Mouse (Mus musculus) c-Kit-negative CD71-positive TER-119-positive erythroid progenitor cells, embryonic 14.5 days (primary cell): ENCODE data around the gene Zfp9.

Experiments
- DNase-seq: peaks from one replicate; pipeline ENCODE4 v3.0.0-alpha.2; 2013; ENCODE audit warnings: low read depth, low spot score

The Zfp9 gene

DNA sequence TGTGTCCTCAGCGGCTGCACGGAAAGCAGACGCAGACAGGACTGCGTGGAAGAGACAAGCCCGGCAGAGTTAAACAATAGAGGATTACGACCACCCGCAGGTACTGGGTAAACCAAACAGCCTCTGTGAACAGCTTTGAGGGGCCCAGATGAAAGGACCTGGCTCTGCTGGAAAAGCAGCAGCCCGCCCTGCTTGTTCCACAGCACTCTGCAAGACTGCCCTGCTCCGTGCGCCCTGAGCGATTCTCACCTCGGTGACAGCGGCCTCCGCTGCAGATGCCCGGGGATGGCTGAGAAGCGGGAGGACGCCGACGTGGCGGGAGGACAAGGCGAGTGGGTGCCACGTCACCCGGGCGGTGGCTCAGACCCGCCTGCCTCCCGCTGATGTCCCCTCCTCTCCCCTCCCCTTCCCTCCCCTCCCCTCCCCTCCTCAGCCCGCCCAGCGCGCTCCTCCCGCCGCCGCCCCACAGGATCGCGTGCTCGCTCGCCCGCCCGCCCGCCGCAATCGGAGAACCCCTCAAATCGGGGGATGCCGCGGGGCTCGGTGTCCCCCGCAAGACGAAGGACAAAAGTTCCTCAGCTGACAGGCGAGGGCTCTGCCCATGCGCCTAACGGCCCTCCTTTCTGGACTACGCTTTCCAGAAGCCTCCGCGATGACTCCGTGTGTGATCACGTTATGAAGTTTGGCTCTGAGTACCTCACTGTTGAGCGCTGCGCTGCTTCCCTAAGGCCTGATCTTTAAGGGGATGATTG, at the start of gene Zfp9:
Gene Zfp9, minus strand, starts transcription at position 364 of the 752 bp plus-strand sequence.
- DNase-seq, result no peak

- DNase-seq, result no peak
Measured at GRCm38 (mm10) chr6:118520668-118521067, 41.5 kb upstream of the Zfp9 start.

GRCm38 (mm10) chr6:118513335-118514012, 34.4 kb upstream of the Zfp9 start:
- no peak for DNase-seq

- DNase-seq, result no peak
Measured at GRCm38 (mm10) chr6:118499010-118499409, 19.9 kb upstream of the Zfp9 start.

- no peak for DNase-seq
Measured at GRCm38 (mm10) chr6:118482125-118482524, 3.0 kb upstream of the Zfp9 start.

DNA sequence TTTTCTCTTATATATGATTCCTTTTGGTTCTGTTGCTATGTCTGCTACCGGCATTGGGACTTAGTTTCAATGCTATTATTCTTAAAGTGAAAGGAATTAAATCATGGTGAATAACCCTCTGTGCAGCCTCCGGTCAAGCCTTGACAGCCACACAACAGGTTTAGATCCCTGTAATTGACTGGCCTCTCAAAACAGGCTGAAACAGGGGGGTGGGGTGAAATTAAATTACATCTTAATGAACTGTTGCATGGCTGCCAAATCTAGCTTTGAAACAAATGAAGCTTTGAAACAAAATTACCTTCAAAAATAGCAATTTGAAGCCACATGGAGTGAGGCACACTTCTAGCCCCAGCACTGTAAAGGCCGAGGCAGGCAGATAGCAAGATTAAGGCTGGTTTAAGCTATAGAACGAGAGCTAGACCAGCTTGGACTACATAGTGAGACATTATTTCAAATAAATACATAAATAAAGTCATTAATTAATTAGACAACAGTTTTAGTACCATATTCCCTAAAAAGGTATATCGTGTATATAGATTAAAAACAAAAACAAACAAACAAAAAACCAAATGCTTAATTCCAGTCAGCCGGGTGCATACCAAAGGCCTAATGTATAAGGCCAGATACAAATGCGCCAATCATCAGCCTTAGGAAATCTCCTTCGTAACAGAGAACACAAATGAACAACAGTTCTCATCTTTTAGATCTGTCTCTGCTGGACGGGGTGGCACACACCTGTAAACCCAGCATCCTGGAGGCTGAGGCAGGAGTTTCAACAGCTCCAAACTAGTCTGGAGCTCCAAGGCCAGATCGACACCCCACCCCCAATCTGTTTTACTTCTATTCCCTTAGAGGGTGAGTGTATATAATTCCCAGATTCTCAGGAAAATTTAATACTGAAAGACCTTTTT, 990 bp downstream of the Zfp9 start:
- no peak for DNase-seq

DNA sequence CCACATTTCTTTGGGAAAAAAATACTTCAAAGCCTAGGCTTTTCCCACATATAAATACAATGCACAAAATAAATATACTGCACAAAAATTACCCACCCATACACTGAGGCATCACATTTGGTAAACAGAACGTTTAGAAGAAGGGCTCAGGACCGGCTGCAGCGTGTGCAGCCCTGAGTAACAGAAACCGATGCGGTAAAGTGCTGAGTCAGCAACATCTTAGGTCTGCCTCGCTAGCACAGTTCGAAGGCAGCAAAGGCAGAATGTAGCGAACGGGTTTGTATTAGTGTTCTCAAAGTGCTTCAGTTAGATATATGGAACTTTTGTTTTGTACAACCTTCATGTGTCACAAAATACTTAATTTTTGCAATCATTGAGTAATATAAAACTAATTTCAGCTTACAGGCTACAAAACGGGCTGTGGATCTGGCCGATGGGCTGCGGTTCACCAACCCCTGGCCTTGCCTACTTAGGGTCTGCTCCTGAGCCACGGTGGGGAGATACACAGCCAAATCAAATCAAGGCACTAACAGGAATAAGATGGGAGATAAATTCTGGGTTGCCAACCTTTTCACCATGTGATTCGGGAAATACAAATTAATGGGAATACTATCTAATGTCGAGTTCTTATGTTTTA, 16.9 kb downstream of the Zfp9 start:
- no peak for DNase-seq

DNA sequence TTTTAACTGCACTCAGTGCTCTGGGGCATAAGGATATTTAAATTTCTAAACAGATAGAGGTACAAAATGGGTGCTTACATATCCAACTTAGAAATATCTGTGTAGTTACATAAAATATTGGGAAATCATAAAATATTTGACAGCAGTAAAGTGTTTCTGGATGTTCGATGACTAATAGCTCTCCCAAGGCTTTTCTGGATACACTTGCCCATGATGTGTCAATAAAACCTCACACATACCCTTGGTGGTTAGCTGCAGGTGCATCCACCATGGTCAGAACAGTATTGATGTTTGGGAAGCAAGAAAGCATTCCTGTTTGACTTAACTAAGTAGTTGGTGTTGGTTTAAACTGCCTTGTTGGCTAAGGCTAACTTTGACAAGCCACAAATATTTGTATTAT, 21.4 kb downstream of the Zfp9 start:
- DNase-seq, result no peak

GRCm38 (mm10) chr6:118455042-118455631, 24.0 kb downstream of the Zfp9 start, which contains the start of gene Zfp248:
TSS of gene Zfp248 (minus strand) at chr6:118455528.
- peak; percentile 27 for DNase-seq

GRCm38 (mm10) chr6:118454452-118454851, 24.7 kb downstream of the Zfp9 start:
- DNase-seq, result no peak

GRCm38 (mm10) chr6:118431502-118431901, 47.6 kb downstream of the Zfp9 start:
- no peak for DNase-seq

GRCm38 (mm10) chr6:118426666-118427065, 52.5 kb downstream of the Zfp9 start:
- DNase-seq, result no peak

DNA sequence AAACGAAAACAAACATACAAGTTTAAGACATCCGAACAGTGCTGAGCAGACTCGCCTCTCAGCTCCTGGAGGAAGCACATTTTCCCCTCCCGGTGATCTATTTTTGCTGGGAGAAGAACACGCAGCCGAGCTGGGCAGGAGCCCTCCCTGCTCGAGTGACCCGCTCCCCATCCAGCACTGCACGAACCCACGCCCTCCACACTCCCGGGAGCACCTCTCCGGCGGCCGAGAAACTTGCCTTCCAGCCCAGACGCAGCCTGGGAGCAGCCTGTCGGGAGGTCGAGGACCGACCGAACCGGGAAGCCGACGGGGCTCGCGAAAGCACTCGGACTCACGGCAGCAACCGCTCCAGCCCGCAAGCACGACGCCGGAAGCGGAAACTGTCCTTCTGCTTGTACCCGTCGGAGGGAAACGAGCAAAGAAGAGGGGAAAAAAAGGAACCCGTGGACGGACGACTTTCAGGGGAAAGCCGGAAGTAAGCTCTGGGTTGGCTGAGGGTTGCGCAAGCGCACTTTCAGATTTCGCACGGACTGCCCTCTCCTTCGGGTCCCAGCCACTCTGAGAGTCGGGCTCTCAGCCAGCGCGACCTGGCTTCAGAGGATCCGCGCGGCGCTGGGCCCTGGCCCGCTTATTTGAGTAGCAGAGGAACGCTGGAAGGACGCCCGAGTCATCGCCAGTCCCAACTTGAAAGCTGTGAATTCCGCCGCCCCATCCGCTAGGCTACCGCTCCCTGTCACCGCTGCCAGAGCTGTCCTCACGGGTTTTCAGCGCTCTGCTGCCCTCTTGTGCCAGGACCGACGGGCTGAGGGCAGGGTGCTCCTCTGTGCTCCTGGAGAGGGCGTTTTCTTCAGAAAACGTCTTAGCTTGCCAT, 59.8 kb downstream of the Zfp9 start, which contains the start of gene Bms1:
Gene Bms1, minus strand, starts transcription at position 425 of the 871 bp plus-strand sequence.
- peak; percentile 84 for DNase-seq
